Mouse (Mus musculus) ovary, postnatal 10 days (tissue): ENCODE measurements around the gene Eml2.

Experiments
- DNase-seq: peaks from one replicate; pipeline ENCODE4 v3.0.0; 2022; ENCODE audit warnings: low spot score

Gene Eml2

GRCm38 (mm10) chr7:19163752-19164151 is 12.5 kb upstream of the Eml2 start:
- no peak for DNase-seq

- no peak for DNase-seq
Measured at GRCm38 (mm10) chr7:19164189-19164588, 12.0 kb upstream of the Eml2 start.

GRCm38 (mm10) chr7:19164978-19165377 is 11.2 kb upstream of the Eml2 start:
- no peak for DNase-seq

GRCm38 (mm10) chr7:19165656-19166423 is 10.4 kb upstream of the Eml2 start, which contains the start of gene Gipr:
TSS of gene Gipr (minus strand) at chr7:19166127.
- no peak for DNase-seq

- DNase-seq = no peak
Measured at GRCm38 (mm10) chr7:19166990-19167389, 9.2 kb upstream of the Eml2 start.

GRCm38 (mm10) chr7:19169506-19169905 is 6.7 kb upstream of the Eml2 start:
- no peak for DNase-seq

- no peak for DNase-seq
Measured at GRCm38 (mm10) chr7:19170142-19170541, 6.1 kb upstream of the Eml2 start.

- DNase-seq = no peak
Measured at GRCm38 (mm10) chr7:19171831-19172230, 4.4 kb upstream of the Eml2 start.

- peak; percentile 77 for DNase-seq
Measured at GRCm38 (mm10) chr7:19172874-19173273, 3.3 kb upstream of the Eml2 start.

- no peak for DNase-seq
Measured at GRCm38 (mm10) chr7:19176516-19176947, 311 bp downstream of the Eml2 start.

- DNase-seq = no peak
Measured at GRCm38 (mm10) chr7:19177216-19177615, 995 bp downstream of the Eml2 start.

- DNase-seq = no peak
Measured at GRCm38 (mm10) chr7:19178035-19178434, 1.8 kb downstream of the Eml2 start.

GRCm38 (mm10) chr7:19178443-19179092 is 2.3 kb downstream of the Eml2 start:
- DNase-seq = no peak

- no peak for DNase-seq
Measured at GRCm38 (mm10) chr7:19179173-19179572, 3.0 kb downstream of the Eml2 start.

GRCm38 (mm10) chr7:19179936-19180335 is 3.7 kb downstream of the Eml2 start:
- DNase-seq = no peak

GRCm38 (mm10) chr7:19180862-19181429 is 4.7 kb downstream of the Eml2 start:
- DNase-seq = no peak

GRCm38 (mm10) chr7:19184250-19184649 is 8.0 kb downstream of the Eml2 start:
- no peak for DNase-seq

GRCm38 (mm10) chr7:19184758-19185157 is 8.5 kb downstream of the Eml2 start:
- no peak for DNase-seq

GRCm38 (mm10) chr7:19194676-19195075 is 18.5 kb downstream of the Eml2 start:
- DNase-seq = no peak

GRCm38 (mm10) chr7:19196676-19197075 is 20.5 kb downstream of the Eml2 start:
- no peak for DNase-seq

GRCm38 (mm10) chr7:19197985-19198384 is 21.8 kb downstream of the Eml2 start:
- no peak for DNase-seq

- no peak for DNase-seq
Measured at GRCm38 (mm10) chr7:19201660-19202059, 25.4 kb downstream of the Eml2 start.
